Mouse (Mus musculus) MEL (cell line): Measurements from ENCODE around the gene Camk1d. TPM values are rescaled to one million over a fixed set of nuclear protein-coding genes. Genes with fewer than 3 reads are reported as not detected.

Experiments
- DNase-seq: peaks from one replicate; pipeline ENCODE4 v3.0.0; 2011; ENCODE audit warnings: low read depth, low spot score
- H3K27ac ChIP-seq: 2 replicates; pipeline ENCODE4 v1.5.1; 2012; ENCODE audit warnings: low read depth, mild to moderate bottlenecking, control low read depth, low read length, moderate library complexity; ENCODE audit not compliant: control insufficient read depth
- H3K27me3 ChIP-seq, 2 experiments: fragments of 150-350 bp in 1 of 2; sonication (generic) in 1 of 2; 2 replicates each; pipeline ENCODE4 v1.6.1; 2012; ENCODE audit warnings: low read length in 2 of 2, mild to moderate bottlenecking in 2 of 2, improper control_type of control experiment in 1 of 2, moderate library complexity in 1 of 2; ENCODE audit not compliant: insufficient read depth in 2 of 2, control insufficient read depth in 1 of 2
- H3K36me3 ChIP-seq, 2 experiments: 2 replicates each; pipeline ENCODE4 v1.6.1; 2012 to 2014; ENCODE audit warnings: low read length in 2 of 2, improper control_type of control experiment in 1 of 2, inconsistent platforms in 1 of 2, mild to moderate bottlenecking in 1 of 2; ENCODE audit not compliant: insufficient read depth in 2 of 2, control insufficient read depth in 1 of 2
- H3K4me1 ChIP-seq, 2 experiments: fragments of 150-350 bp in 1 of 2; sonication (generic) in 1 of 2; 2 replicates each; pipeline ENCODE4 v1.6.1; 2012; ENCODE audit warnings: low read length in 2 of 2, improper control_type of control experiment in 1 of 2, mild to moderate bottlenecking in 1 of 2; ENCODE audit not compliant: insufficient read depth in 2 of 2, control insufficient read depth in 1 of 2
- H3K4me3 ChIP-seq, 2 experiments: fragments of 150-350 bp in 1 of 2; sonication (generic) in 1 of 2; 2 replicates each; pipeline ENCODE4 v1.5.1; 2012; ENCODE audit warnings: low read depth in 2 of 2, low read length in 2 of 2, mild to moderate bottlenecking in 2 of 2, moderate library complexity in 2 of 2, control low read depth in 1 of 2, improper control_type of control experiment in 1 of 2; ENCODE audit not compliant: control insufficient read depth in 1 of 2, insufficient read depth in 1 of 2
- H3K79me2 ChIP-seq: 2 replicates; pipeline ENCODE4 v1.6.1; 2012; ENCODE audit warnings: mild to moderate bottlenecking, low read length, moderate library complexity; ENCODE audit not compliant: control insufficient read depth, poor library complexity, insufficient read depth
- H3K9ac ChIP-seq: 2 replicates; pipeline ENCODE4 v1.6.1; 2012; ENCODE audit warnings: low read depth, mild to moderate bottlenecking, control low read depth, low read length, moderate library complexity; ENCODE audit not compliant: control insufficient read depth, poor library complexity, severe bottlenecking
- H3K9me3 ChIP-seq: fragments of 150-350 bp; sonication (generic); replicated peaks from 2 replicates; pipeline ENCODE4 v1.6.1; 2012; ENCODE audit warnings: mild to moderate bottlenecking, low read length, improper control_type of control experiment, moderate library complexity; ENCODE audit not compliant: insufficient read depth
- CHD1 ChIP-seq: IDR thresholded peaks from 2 replicates; pipeline ENCODE4 v1.6.1; 2012; ENCODE audit warnings: low read depth, mild to moderate bottlenecking, inconsistent platforms, low read length, improper control_type of control experiment
- CHD2 ChIP-seq: IDR thresholded peaks from 2 replicates; pipeline ENCODE4 v1.6.1; 2011; ENCODE audit warnings: low read length, improper control_type of control experiment
- CTCF ChIP-seq, 3 experiments: IDR thresholded peaks in 2 of 3; conservative IDR thresholded peaks in 1 of 3; 2 replicates each; pipeline ENCODE4 v1.5.1; 2011 to 2012; ENCODE audit warnings: low read length in 3 of 3, low read depth in 2 of 3, mild to moderate bottlenecking in 2 of 3, improper control_type of control experiment in 1 of 3, inconsistent platforms in 1 of 3, mixed read lengths in 1 of 3, moderate library complexity in 1 of 3; ENCODE audit not compliant: control insufficient read depth in 1 of 3, insufficient read depth in 1 of 3, poor library complexity in 1 of 3, severe bottlenecking in 1 of 3
- E2F4 ChIP-seq: IDR thresholded peaks from 2 replicates; pipeline ENCODE4 v1.6.1; 2011; ENCODE audit warnings: low read depth, low read length, improper control_type of control experiment, borderline replicate concordance
- ELF1 ChIP-seq: IDR thresholded peaks from 2 replicates; pipeline ENCODE4 v1.6.1; 2014; ENCODE audit warnings: low read depth, mild to moderate bottlenecking, inconsistent platforms, low read length, improper control_type of control experiment, moderate library complexity
- ETS1 ChIP-seq: IDR thresholded peaks from 2 replicates; pipeline ENCODE4 v1.6.1; 2012; ENCODE audit warnings: low read depth, mild to moderate bottlenecking, inconsistent platforms, low read length, improper control_type of control experiment, moderate library complexity
- GABPA ChIP-seq: IDR thresholded peaks from 2 replicates; pipeline ENCODE4 v1.6.1; 2012; ENCODE audit warnings: low read depth, mild to moderate bottlenecking, inconsistent platforms, low read length, improper control_type of control experiment, moderate library complexity
- HCFC1 ChIP-seq: IDR thresholded peaks from 2 replicates; pipeline ENCODE4 v1.6.1; 2012; ENCODE audit warnings: low read depth, mild to moderate bottlenecking, inconsistent platforms, low read length, improper control_type of control experiment, moderate library complexity
- KAT2A ChIP-seq: conservative IDR thresholded peaks from 2 replicates; pipeline ENCODE4 v1.6.1; 2012; ENCODE audit warnings: low read depth, low read length, improper control_type of control experiment, inconsistent platforms
- MAZ ChIP-seq: IDR thresholded peaks from 2 replicates; pipeline ENCODE4 v1.6.1; 2012; ENCODE audit warnings: low read depth, mild to moderate bottlenecking, inconsistent platforms, low read length, improper control_type of control experiment
- MYB ChIP-seq: IDR thresholded peaks from 2 replicates; pipeline ENCODE4 v1.6.1; 2011; ENCODE audit warnings: mild to moderate bottlenecking, low read depth, low read length, improper control_type of control experiment
- MYC ChIP-seq: IDR thresholded peaks from 2 replicates; pipeline ENCODE4 v1.6.1; 2011; ENCODE audit warnings: low read depth, mild to moderate bottlenecking, low read length, improper control_type of control experiment, moderate library complexity
- NELFE ChIP-seq: IDR thresholded peaks from 2 replicates; pipeline ENCODE4 v1.6.1; 2011; ENCODE audit warnings: low read depth, low read length, improper control_type of control experiment
- NRF1 ChIP-seq: IDR thresholded peaks from 2 replicates; pipeline ENCODE4 v1.6.1; 2014; ENCODE audit warnings: low read depth, mild to moderate bottlenecking, inconsistent platforms, low read length, improper control_type of control experiment, moderate library complexity; ENCODE audit not compliant: poor library complexity, insufficient read depth, severe bottlenecking
- POLR2A ChIP-seq, 2 experiments: IDR thresholded peaks; 2 replicates each; pipeline ENCODE4 v1.6.1; 2011 to 2012; ENCODE audit warnings: low read length in 2 of 2, mild to moderate bottlenecking in 2 of 2, control low read depth in 1 of 2, improper control_type of control experiment in 1 of 2, low read depth in 1 of 2, moderate library complexity in 1 of 2; ENCODE audit not compliant: control insufficient read depth in 1 of 2, insufficient read depth in 1 of 2, poor library complexity in 1 of 2
- POLR2AphosphoS5 ChIP-seq: IDR thresholded peaks from 2 replicates; pipeline ENCODE4 v1.6.1; 2012; ENCODE audit warnings: low read depth, borderline replicate concordance, mild to moderate bottlenecking, inconsistent platforms, low read length, moderate library complexity, mixed read lengths
- RAD21 ChIP-seq: IDR thresholded peaks from 2 replicates; pipeline ENCODE4 v1.6.1; 2011; ENCODE audit warnings: mild to moderate bottlenecking, low read depth, low read length, improper control_type of control experiment
- RCOR1 ChIP-seq: IDR thresholded peaks from 2 replicates; pipeline ENCODE4 v1.6.1; 2012; ENCODE audit warnings: low read depth, mild to moderate bottlenecking, inconsistent platforms, low read length, improper control_type of control experiment
- SIN3A ChIP-seq: IDR thresholded peaks from 2 replicates; pipeline ENCODE4 v1.6.1; 2012; ENCODE audit warnings: low read length, improper control_type of control experiment, inconsistent platforms
- SMC3 ChIP-seq: IDR thresholded peaks from 2 replicates; pipeline ENCODE4 v1.6.1; 2011; ENCODE audit warnings: low read depth, low read length, improper control_type of control experiment
- TAL1 ChIP-seq: IDR thresholded peaks from 2 replicates; pipeline ENCODE4 v1.6.1; 2012; ENCODE audit warnings: mild to moderate bottlenecking, inconsistent platforms, low read length, moderate library complexity, mixed read lengths
- TBP ChIP-seq: IDR thresholded peaks from 2 replicates; pipeline ENCODE4 v1.8.0; 2011; ENCODE audit warnings: low read depth, low read length, improper control_type of control experiment
- ZMIZ1 ChIP-seq: IDR thresholded peaks from 2 replicates; pipeline ENCODE4 v1.6.1; 2012; ENCODE audit warnings: low read depth, mild to moderate bottlenecking, inconsistent platforms, low read length, improper control_type of control experiment, moderate library complexity
- ZNF384 ChIP-seq: IDR thresholded peaks from 2 replicates; pipeline ENCODE4 v1.6.1; 2012; ENCODE audit warnings: low read depth, mild to moderate bottlenecking, inconsistent platforms, low read length, improper control_type of control experiment
- polyA plus RNA-seq, 2 experiments: library from polyadenylated mRNA; stranded (reverse) in 1 of 2; unstranded in 1 of 2; fragments of >175 nt in 1 of 2; fragments of >200 nt in 1 of 2; gene quantifications; 2 replicates each; pipeline versions ENCODE4 v1.2.1 to v1.2.4; 2012; ENCODE audit warnings: low replicate concordance in 2 of 2, low read depth in 1 of 2; ENCODE audit not compliant: insufficient read length in 2 of 2, insufficient read depth in 1 of 2, missing spikeins in 1 of 2
- total RNA-seq: library from RNA; depleted of rRNA; stranded (reverse); fragments of 300-350 nt; gene quantifications from 2 replicates; pipeline ENCODE4 v1.2.3, GENCODE M21; 2012

The Camk1d gene
- total and polyA plus RNA-seq, 3 experiments, result 2.9 to 4.4 TPM; not detected in 1

DNA sequence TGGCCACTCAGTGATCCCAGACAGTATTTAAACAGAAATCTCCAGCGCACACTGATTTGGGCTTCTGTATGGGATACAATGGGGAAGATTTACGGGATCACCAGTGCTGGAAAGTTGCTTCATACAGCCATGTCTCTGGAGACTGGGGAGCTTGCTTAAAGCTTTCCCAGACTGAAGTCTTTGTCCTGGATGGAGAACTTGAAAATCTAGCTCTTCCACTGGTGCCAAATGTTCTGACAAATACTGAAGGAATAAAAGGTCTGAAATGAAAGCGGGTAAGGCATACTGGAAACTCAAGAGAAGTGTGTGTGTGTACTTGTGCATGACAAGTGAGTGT lies 427.3 kb downstream of the Camk1d start:
- Histone ChIP-seq H3K79me2 (no peaks in the 10 kb centered on the region), H3K9me3 (no peaks in the 10 kb centered on the region), H3K27ac (no peak overlapping the region), H3K27me3 (0 out of 4 replicates have a peak, but pooled peaks cover 0 to 1% of the 10 kb centered on the region in 2 experiments), H3K36me3 (no peaks in the 10 kb centered on the region), H3K4me3 (no peak overlapping the region), H3K9ac (no peak overlapping the region), H3K4me1 (no peaks in the 10 kb centered on the region)
- no peak for DNase-seq
- TF ChIP-seq POLR2AphosphoS5 (no peak), ELF1 (no peak), CHD1 (no peak), ZNF384 (no peak), MYB (no peak), CTCF (IDR thresholded peaks at IDR 0.05 in 2 of 3, conservative IDR thresholded peaks at IDR 0.05 in 1 of 3; ENCODE audit: control insufficient read depth in 1 of 3, insufficient read depth in 1 of 3, low read depth in 2 of 3, low read length in 3 of 3, poor library complexity in 1 of 3, severe bottlenecking in 1 of 3) (no peak), NELFE (no peak), MAZ (no peak), KAT2A (no peak), POLR2A (IDR thresholded peaks at IDR 0.05; ENCODE audit: control insufficient read depth in 1 of 2, insufficient read depth in 1 of 2, low read depth in 1 of 2, low read length in 2 of 2, poor library complexity in 1 of 2) (no peak), SMC3 (no peak)

- DNase-seq, result no peak
- H3K4me3 ChIP-seq, result no peak overlapping the region
- no peaks in the 10 kb centered on the region for H3K9me3 ChIP-seq
- TF ChIP-seq ELF1 (no peak), MYC (no peak), RCOR1 (no peak), TAL1 (no peak), ETS1 (no peak), CHD2 (no peak), SMC3 (no peak), POLR2AphosphoS5 (no peak), SIN3A (no peak), GABPA (no peak), MAZ (no peak), HCFC1 (no peak), ZMIZ1 (no peak), NRF1 (no peak), TBP (no peak), RAD21 (no peak), E2F4 (no peak)
- H3K9ac ChIP-seq, result no peak overlapping the region
- no peaks in the 10 kb centered on the region for H3K36me3 ChIP-seq
- no peak overlapping the region for H3K27ac ChIP-seq
- no peaks in the 10 kb centered on the region for H3K4me1 ChIP-seq
- H3K27me3 ChIP-seq, result 0 out of 4 replicates have a peak, but pooled peaks cover 0 to 1% of the 10 kb centered on the region in 2 experiments
- H3K79me2 ChIP-seq, result no peaks in the 10 kb centered on the region
These were observed 427.9 kb downstream of the Camk1d start for GRCm38 (mm10) chr2:5286189-5287043.
